Mouse (Mus musculus) stomach, postnatal 0 days (tissue): ENCODE data around the gene Tomm20l.
A peak's percentile ranks its signal among the peaks of the same experiment; 100 is the strongest.

Source experiments
- CTCF ChIP-seq: IDR thresholded peaks from 2 replicates; pipeline ENCODE4 v1.5.1; 2016; ENCODE audit warnings: antibody characterized with exemption, low read depth, mild to moderate bottlenecking, moderate library complexity
- EP300 ChIP-seq: optimal IDR thresholded peaks from 2 replicates; pipeline ENCODE3; 2016; ENCODE audit warnings: antibody characterized with exemption

- TF ChIP-seq CTCF (peak; percentile 29), EP300 (no peak)
Measured at GRCm38 (mm10) chr12:71141189-71141588, 30.0 kb downstream of the Tomm20l start.
